Mouse (Mus musculus) lung, embryonic 15.5 days (tissue): Measurements from ENCODE around the gene Socs5. TPM values are rescaled to one million over a fixed set of nuclear protein-coding genes. Genes with fewer than 3 reads are reported as not detected.

Experiments used
- microRNA-seq: library from miRNA; unstranded; fragments of <30 nt; microRNA quantifications from one replicate; pipeline ENCODE4, GENCODE M21; 2016
- polyA plus RNA-seq: library from polyadenylated mRNA; unstranded; fragments of >200 nt; fragmentation: Nextera tagmentation; extraction: Ambion mirVana; gene quantifications from 2 replicates; pipeline ENCODE4 v1.2.1, GENCODE M21; 2015

The Socs5 gene
- polyA plus RNA-seq, 1 experiment from 2014 or later: 14.2 TPM

Small RNA genes lying within 50 kb of the gene (microRNA-seq; reads per million reads assigned to microRNA genes)
- not detected for gene Gm22346

Other genes with a start within 250 kb of the Socs5 start
- not detected in 2 replicates for gene Tmem247, start 190.3 kb upstream of the Socs5 start, polyA plus RNA-seq
- gene Atp6v1e2, start 159.8 kb upstream of the Socs5 start, polyA plus RNA-seq: 0.21 TPM in 1 of 2 replicates, not detected in the other
- gene Rhoq, start 144.6 kb upstream of the Socs5 start, polyA plus RNA-seq: 12.1 and 13.0 TPM in 2 replicates
- gene Pigf, start 82.3 kb upstream of the Socs5 start, polyA plus RNA-seq: 30.7 and 35.0 TPM in 2 replicates
- 129 and 145 TPM in 2 replicates for gene Cript, start 82.1 kb upstream of the Socs5 start, polyA plus RNA-seq
- gene Mcfd2, start 158.3 kb downstream of the Socs5 start, polyA plus RNA-seq: 116 and 122 TPM in 2 replicates
- 7.3 TPM in 2 replicates for gene Ttc7, start 175.2 kb downstream of the Socs5 start, polyA plus RNA-seq